Mouse (Mus musculus): ENCODE measurements around the gene Scaf4. TPM values are rescaled to one million over a fixed set of nuclear protein-coding genes. Genes with fewer than 3 reads are reported as not detected.
"Not testable (repeated sequence)": the region's sequence is repeated elsewhere in the genome, so short reads cannot be mapped to it uniquely, and the experiment has no call there.

Scaf4 gene
- polyA plus RNA-seq, 1 experiment: 82.0 TPM

GRCm38 (mm10) chr16:90221441-90222070, 62.7 kb downstream of the Scaf4 start:
- Histone ChIP-seq H3K4me1 (peaks cover 55% of the 10 kb centered on the region), H3K9me3 (no peaks in the 10 kb centered on the region)
- TF ChIP-seq FLI1 (IDR thresholded peaks at IDR 0.05; ENCODE audit: low read length) (no peak), GATA1 (IDR thresholded peaks at IDR 0.05; ENCODE audit: borderline replicate concordance, low read length) (no peak)

GRCm38 (mm10) chr16:90220892-90221431, 63.3 kb downstream of the Scaf4 start:
- peaks cover 38% of the 10 kb centered on the region for H3K36me3 ChIP-seq (replicated peaks; ENCODE audit: low read length)
- peaks cover 57% of the 10 kb centered on the region for H3K4me1 ChIP-seq
- H3K9me3 ChIP-seq: no peaks in the 10 kb centered on the region
- H3K27me3 ChIP-seq (replicated peaks): no peaks in the 10 kb centered on the region
- TF ChIP-seq FLI1 (IDR thresholded peaks at IDR 0.05; ENCODE audit: low read length) (no peak; the same call in 1 of the 2 replicates), GATA1 (IDR thresholded peaks at IDR 0.05; ENCODE audit: borderline replicate concordance, low read length) (no peak)
- H3K4me3 ChIP-seq (replicated peaks): peak overlapping the region; percentile 97

More at GRCm38 (mm10) chr16:90221441-90222070, 62.7 kb downstream of the Scaf4 start:
- H3K27me3 ChIP-seq (replicated peaks): no peaks in the 10 kb centered on the region
- H3K36me3 ChIP-seq (replicated peaks; ENCODE audit: low read length): peaks cover 44% of the 10 kb centered on the region
- peak overlapping the region; percentile 97 for H3K4me3 ChIP-seq (replicated peaks)

- no peaks in the 10 kb centered on the region for H3K27me3 ChIP-seq (replicated peaks)
- H3K4me1 ChIP-seq: peaks cover 61% of the 10 kb centered on the region
- H3K4me3 ChIP-seq (replicated peaks): peak within 1 kb of the TSS; percentile 97
- peaks cover 31% of the 10 kb centered on the region for H3K36me3 ChIP-seq (replicated peaks; ENCODE audit: low read length)
- no peaks in the 10 kb centered on the region for H3K9me3 ChIP-seq
- TF ChIP-seq GATA1 (IDR thresholded peaks at IDR 0.05; ENCODE audit: borderline replicate concordance, low read length): no peak
- no peak for TF ChIP-seq FLI1 (IDR thresholded peaks at IDR 0.05; ENCODE audit: low read length)
These were observed 64.0 kb downstream of the Scaf4 start, which contains the start of gene Sod1 for GRCm38 (mm10) chr16:90220026-90220891. TSS of gene Sod1 (plus strand) at chr16:90220754.

GRCm38 (mm10) chr16:90219445-90219844, 64.9 kb downstream of the Scaf4 start:
- H3K27me3 ChIP-seq (replicated peaks); H3K9me3 ChIP-seq; H3K4me3 ChIP-seq (replicated peaks): not testable (repeated sequence)
- Histone ChIP-seq H3K36me3 (replicated peaks; ENCODE audit: low read length) (peaks cover 23% of the 10 kb centered on the region), H3K4me1 (peaks cover 62% of the 10 kb centered on the region)

- Histone ChIP-seq H3K9me3 (no peaks in the 10 kb centered on the region), H3K4me1 (peaks cover 61% of the 10 kb centered on the region)
- TF ChIP-seq GATA1 (IDR thresholded peaks at IDR 0.05; ENCODE audit: borderline replicate concordance, low read length): no peak
- TF ChIP-seq FLI1 (IDR thresholded peaks at IDR 0.05; ENCODE audit: low read length): no peak
These were observed 66.4 kb downstream of the Scaf4 start for GRCm38 (mm10) chr16:90217926-90218325.

GRCm38 (mm10) chr16:90217356-90217755, 66.9 kb downstream of the Scaf4 start:
- Histone ChIP-seq H3K4me3 (replicated peaks) (no peak overlapping the region), H3K9me3 (no peaks in the 10 kb centered on the region), H3K27me3 (replicated peaks) (no peaks in the 10 kb centered on the region), H3K36me3 (replicated peaks; ENCODE audit: low read length) (peaks cover 2% of the 10 kb centered on the region), H3K4me1 (peaks cover 55% of the 10 kb centered on the region)
- no peak for TF ChIP-seq GATA1 (IDR thresholded peaks at IDR 0.05; ENCODE audit: borderline replicate concordance, low read length)
- TF ChIP-seq FLI1 (IDR thresholded peaks at IDR 0.05; ENCODE audit: low read length): no peak

More at GRCm38 (mm10) chr16:90217926-90218325, 66.4 kb downstream of the Scaf4 start:
- Histone ChIP-seq H3K27me3 (replicated peaks) (no peaks in the 10 kb centered on the region), H3K36me3 (replicated peaks; ENCODE audit: low read length) (peaks cover 8% of the 10 kb centered on the region), H3K4me3 (replicated peaks) (peak overlapping the region; percentile 56)

- Histone ChIP-seq H3K27me3 (replicated peaks) (no peaks in the 10 kb centered on the region), H3K4me3 (replicated peaks) (no peak overlapping the region), H3K9me3 (no peaks in the 10 kb centered on the region), H3K4me1 (peaks cover 58% of the 10 kb centered on the region), H3K36me3 (replicated peaks; ENCODE audit: low read length) (no peaks in the 10 kb centered on the region)
- TF ChIP-seq FLI1 (IDR thresholded peaks at IDR 0.05; ENCODE audit: low read length): no peak
- TF ChIP-seq GATA1 (IDR thresholded peaks at IDR 0.05; ENCODE audit: borderline replicate concordance, low read length): no peak
These were observed 67.9 kb downstream of the Scaf4 start for GRCm38 (mm10) chr16:90216414-90216813.

GRCm38 (mm10) chr16:90215879-90216278, 68.4 kb downstream of the Scaf4 start:
- not testable (repeated sequence) for H3K27me3 ChIP-seq (replicated peaks); H3K9me3 ChIP-seq; H3K4me3 ChIP-seq (replicated peaks); H3K36me3 ChIP-seq (replicated peaks; ENCODE audit: low read length)
- H3K4me1 ChIP-seq: peaks cover 59% of the 10 kb centered on the region

GRCm38 (mm10) chr16:90214731-90215565, 69.4 kb downstream of the Scaf4 start:
- TF ChIP-seq FLI1 (IDR thresholded peaks at IDR 0.05; ENCODE audit: low read length) (no peak), GATA1 (IDR thresholded peaks at IDR 0.05; ENCODE audit: borderline replicate concordance, low read length) (no peak)
- Histone ChIP-seq H3K4me3 (replicated peaks) (no peak overlapping the region), H3K36me3 (replicated peaks; ENCODE audit: low read length) (no peaks in the 10 kb centered on the region), H3K27me3 (replicated peaks) (no peaks in the 10 kb centered on the region), H3K4me1 (peaks cover 63% of the 10 kb centered on the region), H3K9me3 (no peaks in the 10 kb centered on the region)

All from megakaryocyte, embryonic 14.5 days (primary cell).